Mouse (Mus musculus): ENCODE results near the gene Ptprd. TPM values are rescaled to one million over a fixed set of nuclear protein-coding genes. Genes with fewer than 3 reads are reported as not detected.

Ptprd gene
- total and polyA plus RNA-seq, 2 experiments from 2014 or later, result 5.6 to 23.3 TPM

DNA sequence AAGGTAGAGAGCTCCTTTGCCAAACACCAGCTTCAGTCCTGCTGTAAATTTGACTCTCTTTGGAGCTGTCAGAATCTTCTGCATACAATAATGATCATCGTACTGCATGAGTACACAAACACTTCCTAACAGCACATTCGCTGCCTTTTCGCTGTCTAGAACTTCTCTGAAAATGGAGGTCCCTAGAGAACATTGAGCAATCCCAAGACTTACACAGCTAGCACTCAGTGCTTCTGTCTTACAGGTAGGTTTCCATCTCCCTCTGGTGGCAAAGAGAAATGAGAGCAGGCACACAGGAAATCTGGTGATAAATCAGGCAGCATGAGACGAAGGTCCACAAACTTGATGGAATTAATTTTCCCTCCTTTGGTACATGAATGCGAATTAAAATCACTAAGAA lies 692.6 kb downstream of the Ptprd start:
- H3K4me2 ChIP-seq (ENCODE audit: low read depth, low read length), result no peak overlapping the region; the same call in 1 of the 2 replicates
- H3K27me3 ChIP-seq (ENCODE audit: control insufficient read depth, insufficient read depth, low read length), result no peaks in the 10 kb centered on the region
- ATAC-seq (ENCODE audit: insufficient read depth, low read depth), result no peak
- no peak overlapping the region for H3K4me3 ChIP-seq (ENCODE audit: low read depth, low read length)
- 36% methylated on average over 5 of the region's 5 CpGs for WGBS
- no peak overlapping the region for H3K9ac ChIP-seq (replicated peaks; ENCODE audit: low read depth, low read length)
- no peaks in the 10 kb centered on the region for H3K9me3 ChIP-seq (replicated peaks; ENCODE audit: control insufficient read depth, low read length)
- H3K36me3 ChIP-seq (replicated peaks; ENCODE audit: control insufficient read depth, insufficient read depth, low read length), result no peaks in the 10 kb centered on the region
- H3K27ac ChIP-seq (ENCODE audit: low read depth), result no peak overlapping the region
- TF ChIP-seq EP300 (IDR thresholded peaks at IDR 0.05; ENCODE audit: low read depth) (no peak), CTCF (IDR thresholded peaks at IDR 0.05; ENCODE audit: low read depth) (peak; percentile 82)
- H3K4me1 ChIP-seq (ENCODE audit: control insufficient read depth, insufficient read depth), result no peaks in the 10 kb centered on the region
- DNase-seq (ENCODE audit: low spot score), result peak; percentile 53

DNA sequence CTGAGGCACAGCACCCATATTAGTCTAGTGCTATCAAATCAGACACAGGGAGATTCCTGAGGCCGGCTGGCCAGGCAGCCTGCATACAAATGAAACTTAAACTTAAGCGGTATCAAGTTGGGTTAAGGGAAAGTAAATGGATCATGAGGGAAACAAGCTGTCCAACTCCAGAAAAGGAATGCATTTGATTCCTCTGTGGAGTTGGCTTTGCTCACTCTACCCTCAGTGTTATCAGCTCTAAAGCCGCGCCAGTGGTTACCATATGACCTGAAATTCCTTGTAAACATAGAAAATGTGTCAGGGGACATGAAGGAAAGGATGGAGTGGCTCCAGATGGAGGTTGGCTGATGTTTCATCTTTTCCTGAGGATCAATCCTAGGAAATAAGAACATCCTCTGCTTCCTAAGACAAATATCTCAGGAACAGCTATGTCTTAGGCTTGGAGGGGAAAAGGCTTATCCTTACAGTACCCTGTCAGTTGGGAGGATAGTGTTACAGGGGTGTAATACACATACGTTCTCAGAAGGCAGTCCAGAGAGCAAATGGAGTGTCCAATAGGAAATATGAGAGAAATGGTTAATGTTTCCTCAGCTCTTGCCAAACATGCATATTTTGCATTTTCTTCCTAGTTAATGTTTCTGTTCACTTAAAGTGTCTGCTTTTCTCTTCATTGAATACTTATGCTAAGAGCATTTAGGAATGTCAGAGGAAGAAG lies 697.7 kb downstream of the Ptprd start:
- H3K4me2 ChIP-seq (ENCODE audit: low read depth, low read length), result no peak overlapping the region

DNA sequence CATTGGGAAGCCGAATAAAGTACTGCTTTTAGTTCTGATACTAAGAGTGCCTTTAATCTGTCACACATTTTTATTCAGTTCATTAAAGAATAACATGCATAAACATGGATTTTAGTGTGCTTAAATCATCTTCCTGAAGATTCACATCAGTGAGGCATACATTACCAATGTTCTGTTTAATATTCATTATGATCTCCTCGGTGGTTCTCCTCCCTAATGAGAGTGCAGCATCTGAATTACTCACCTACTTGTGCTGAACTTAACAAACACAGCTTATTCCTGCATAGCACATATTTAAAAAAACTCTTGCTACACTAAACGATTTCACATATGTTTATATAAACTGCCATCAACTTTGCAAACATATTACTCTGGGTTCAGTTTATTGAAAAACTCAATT lies 698.7 kb downstream of the Ptprd start:
- H3K4me1 ChIP-seq (ENCODE audit: control insufficient read depth, insufficient read depth), result no peaks in the 10 kb centered on the region
- H3K9me3 ChIP-seq (replicated peaks; ENCODE audit: control insufficient read depth, low read length), result no peaks in the 10 kb centered on the region
- H3K27ac ChIP-seq (ENCODE audit: low read depth), result no peak overlapping the region
- no peak overlapping the region for H3K4me2 ChIP-seq (ENCODE audit: low read depth, low read length)
- ATAC-seq (ENCODE audit: insufficient read depth, low read depth) (no peak), DNase-seq (ENCODE audit: low spot score) (no peak)
- 72% methylated on average over 3 of the region's 3 CpGs for WGBS
- no peak overlapping the region for H3K9ac ChIP-seq (replicated peaks; ENCODE audit: low read depth, low read length)
- no peak overlapping the region for H3K4me3 ChIP-seq (ENCODE audit: low read depth, low read length)
- no peaks in the 10 kb centered on the region for H3K36me3 ChIP-seq (replicated peaks; ENCODE audit: control insufficient read depth, insufficient read depth, low read length)
- no peaks in the 10 kb centered on the region for H3K27me3 ChIP-seq (ENCODE audit: control insufficient read depth, insufficient read depth, low read length)
- TF ChIP-seq CTCF (IDR thresholded peaks at IDR 0.05; ENCODE audit: low read depth), result no peak
- TF ChIP-seq EP300 (IDR thresholded peaks at IDR 0.05; ENCODE audit: low read depth), result no peak

More for the DNA sequence above, 697.7 kb downstream of the Ptprd start:
- Histone ChIP-seq H3K27me3 (ENCODE audit: control insufficient read depth, insufficient read depth, low read length) (no peaks in the 10 kb centered on the region), H3K36me3 (replicated peaks; ENCODE audit: control insufficient read depth, insufficient read depth, low read length) (no peaks in the 10 kb centered on the region), H3K9ac (replicated peaks; ENCODE audit: low read depth, low read length) (no peak overlapping the region), H3K27ac (ENCODE audit: low read depth) (no peak overlapping the region), H3K9me3 (replicated peaks; ENCODE audit: control insufficient read depth, low read length) (no peaks in the 10 kb centered on the region), H3K4me3 (ENCODE audit: low read depth, low read length) (no peak overlapping the region), H3K4me1 (ENCODE audit: control insufficient read depth, insufficient read depth) (no peaks in the 10 kb centered on the region)
- ATAC-seq (ENCODE audit: insufficient read depth, low read depth) (no peak), DNase-seq (ENCODE audit: low spot score) (no peak)
- no peak for TF ChIP-seq CTCF (IDR thresholded peaks at IDR 0.05; ENCODE audit: low read depth)
- no peak for TF ChIP-seq EP300 (IDR thresholded peaks at IDR 0.05; ENCODE audit: low read depth)
- 31% methylated on average over 5 of the region's 5 CpGs for WGBS

DNA sequence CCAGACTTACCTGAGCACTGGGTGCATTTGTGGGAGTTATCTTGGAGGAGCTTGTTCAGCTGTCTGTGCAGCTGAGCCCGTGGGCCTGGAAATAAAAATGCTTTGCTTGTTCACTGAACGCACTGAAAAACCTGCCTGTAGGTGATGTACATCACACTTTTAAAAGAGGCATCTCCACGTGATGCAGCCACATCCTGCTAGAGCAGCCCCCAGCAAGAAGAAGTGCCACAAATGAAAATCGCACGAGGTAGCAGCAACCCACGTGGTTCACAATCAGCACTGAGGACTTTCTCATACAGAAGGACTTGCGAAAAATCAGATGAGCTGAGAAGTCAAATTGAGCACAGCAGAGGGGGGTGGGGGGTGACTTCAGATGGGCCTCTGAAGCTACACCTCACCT lies 757.7 kb downstream of the Ptprd start:
- Histone ChIP-seq H3K9me3 (replicated peaks; ENCODE audit: control insufficient read depth, low read length) (no peaks in the 10 kb centered on the region), H3K4me1 (ENCODE audit: control insufficient read depth, insufficient read depth) (no peaks in the 10 kb centered on the region), H3K27ac (ENCODE audit: low read depth) (no peak overlapping the region), H3K36me3 (replicated peaks; ENCODE audit: control insufficient read depth, insufficient read depth, low read length) (no peaks in the 10 kb centered on the region), H3K27me3 (ENCODE audit: control insufficient read depth, insufficient read depth, low read length) (no peaks in the 10 kb centered on the region), H3K9ac (replicated peaks; ENCODE audit: low read depth, low read length) (no peak overlapping the region), H3K4me2 (ENCODE audit: low read depth, low read length) (no peak overlapping the region), H3K4me3 (ENCODE audit: low read depth, low read length) (no peak overlapping the region)
- TF ChIP-seq EP300 (IDR thresholded peaks at IDR 0.05; ENCODE audit: low read depth) (no peak), CTCF (IDR thresholded peaks at IDR 0.05; ENCODE audit: low read depth) (no peak)
- DNase-seq (ENCODE audit: low spot score) (no peak), ATAC-seq (ENCODE audit: insufficient read depth, low read depth) (no peak)
- 64% methylated on average over 7 of the region's 7 CpGs for WGBS

DNA sequence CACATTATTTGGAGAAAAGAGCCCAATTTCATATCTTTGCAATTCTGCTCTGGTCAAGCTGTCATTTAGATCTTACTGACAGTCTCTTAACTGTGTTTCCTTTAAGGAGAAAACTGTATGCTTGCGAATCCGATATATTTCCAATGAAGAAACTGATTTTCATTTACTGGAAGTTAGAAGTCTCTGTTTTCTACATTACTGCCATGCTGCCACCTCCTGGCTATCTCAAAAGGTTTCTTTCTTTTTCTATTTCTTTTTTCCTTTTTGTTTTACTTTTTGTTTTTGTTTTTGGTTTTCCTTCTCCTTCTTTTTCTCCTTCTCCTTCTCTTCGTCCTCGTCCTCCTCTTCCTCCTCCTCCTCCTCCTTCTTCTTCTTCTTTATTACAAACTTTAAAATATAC lies 812.6 kb downstream of the Ptprd start:
- Histone ChIP-seq H3K27me3 (ENCODE audit: control insufficient read depth, insufficient read depth, low read length) (no peaks in the 10 kb centered on the region), H3K4me2 (ENCODE audit: low read depth, low read length) (no peak overlapping the region), H3K36me3 (replicated peaks; ENCODE audit: control insufficient read depth, insufficient read depth, low read length) (no peaks in the 10 kb centered on the region), H3K9ac (replicated peaks; ENCODE audit: low read depth, low read length) (no peak overlapping the region), H3K4me3 (ENCODE audit: low read depth, low read length) (no peak overlapping the region), H3K9me3 (replicated peaks; ENCODE audit: control insufficient read depth, low read length) (no peaks in the 10 kb centered on the region), H3K4me1 (ENCODE audit: control insufficient read depth, insufficient read depth) (no peaks in the 10 kb centered on the region), H3K27ac (ENCODE audit: low read depth) (no peak overlapping the region)
- DNase-seq (ENCODE audit: low spot score), result no peak
- no peak for TF ChIP-seq EP300 (IDR thresholded peaks at IDR 0.05; ENCODE audit: low read depth)
- TF ChIP-seq CTCF (IDR thresholded peaks at IDR 0.05; ENCODE audit: low read depth), result no peak
- no peak for ATAC-seq (ENCODE audit: insufficient read depth, low read depth)
- WGBS, result 79% methylated on average over 4 of the region's 4 CpGs

DNA sequence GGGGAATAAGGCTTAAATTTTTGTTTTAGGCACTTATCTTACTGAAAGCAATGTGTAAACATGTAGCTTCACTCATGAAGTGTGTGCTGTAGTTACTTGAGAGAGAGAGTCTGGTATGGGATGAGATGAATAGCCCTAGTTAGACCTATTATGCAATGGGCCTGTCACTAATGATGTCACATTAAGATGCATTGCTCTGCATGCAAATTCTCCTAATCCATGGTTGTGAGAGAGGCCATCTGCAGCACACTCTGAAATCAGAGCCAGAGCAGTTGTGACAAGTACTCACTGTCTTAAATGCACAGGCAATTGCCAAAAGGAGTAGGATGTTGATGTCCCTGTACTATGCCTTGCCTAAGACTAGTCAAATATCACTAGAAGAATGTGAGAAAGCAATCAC lies 850.0 kb downstream of the Ptprd start:
- Histone ChIP-seq H3K4me3 (ENCODE audit: low read depth, low read length) (no peak overlapping the region), H3K9me3 (replicated peaks; ENCODE audit: control insufficient read depth, low read length) (no peaks in the 10 kb centered on the region), H3K4me1 (ENCODE audit: control insufficient read depth, insufficient read depth) (no peaks in the 10 kb centered on the region), H3K4me2 (ENCODE audit: low read depth, low read length) (no peak overlapping the region), H3K27ac (ENCODE audit: low read depth) (no peak overlapping the region), H3K36me3 (replicated peaks; ENCODE audit: control insufficient read depth, insufficient read depth, low read length) (no peaks in the 10 kb centered on the region), H3K9ac (replicated peaks; ENCODE audit: low read depth, low read length) (no peak overlapping the region), H3K27me3 (ENCODE audit: control insufficient read depth, insufficient read depth, low read length) (no peaks in the 10 kb centered on the region)
- TF ChIP-seq CTCF (IDR thresholded peaks at IDR 0.05; ENCODE audit: low read depth) (no peak), EP300 (IDR thresholded peaks at IDR 0.05; ENCODE audit: low read depth) (no peak)
- DNase-seq (ENCODE audit: low spot score), result no peak
- no peak for ATAC-seq (ENCODE audit: insufficient read depth, low read depth)
